Mouse (Mus musculus) subcutaneous adipose tissue, adult 2 months (tissue): ENCODE measurements around the gene Acr. TPM values are rescaled to one million over a fixed set of nuclear protein-coding genes. Genes with fewer than 3 reads are reported as not detected.

Source experiments
- polyA plus RNA-seq: library from polyadenylated mRNA; depleted of rRNA; stranded (reverse); fragments of >200 nt; gene quantifications from 2 replicates; pipeline ENCODE4 v1.2.3, GENCODE M21; 2012; ENCODE audit warnings: low replicate concordance; rRNA removed

Acr gene
- polyA plus RNA-seq: 1.2 and 3.3 TPM in 2 replicates

GRCm38 (mm10) chr15:89568114-89568513 is at the start of gene Acr:
Gene Acr, plus strand, starts transcription at chr15:89568326.

GRCm38 (mm10) chr15:89591723-89592455 is 23.8 kb downstream of the Acr start, which contains the start of gene Rabl2:
Gene Rabl2, minus strand, starts transcription at chr15:89591923.

Other genes starting within 250 kb of the Acr start
- 0.18 TPM in 1 of 2 replicates, not detected in the other for gene Adm2, start 245.6 kb upstream of the Acr start, polyA plus RNA-seq
- gene Miox, start 233.9 kb upstream of the Acr start, polyA plus RNA-seq: not detected in 2 replicates
- gene Lmf2, start 212.7 kb upstream of the Acr start, polyA plus RNA-seq: 49.7 and 68.9 TPM in 2 replicates
- gene Ncaph2, start 212.6 kb upstream of the Acr start, polyA plus RNA-seq: 111 and 131 TPM in 2 replicates
- gene Sco2, start 194.5 kb upstream of the Acr start, polyA plus RNA-seq: 31.0 and 49.1 TPM in 2 replicates
- 2.2 and 2.5 TPM in 2 replicates for gene Tymp, start 191.3 kb upstream of the Acr start, polyA plus RNA-seq
- gene Odf3b, start 189.0 kb upstream of the Acr start, polyA plus RNA-seq: 3.5 and 8.1 TPM in 2 replicates
- gene Klhdc7b, start 183.4 kb upstream of the Acr start, polyA plus RNA-seq: not detected in 2 replicates
- not detected in 2 replicates for gene Syce3, start 157.8 kb upstream of the Acr start, polyA plus RNA-seq
- 23.9 and 81.0 TPM in 2 replicates for gene Cpt1b, start 142.5 kb upstream of the Acr start, polyA plus RNA-seq
- gene C730034F03Rik, start 138.7 kb upstream of the Acr start, polyA plus RNA-seq: 1.1 and 1.2 TPM in 2 replicates
- gene Gm44502, start 138.6 kb upstream of the Acr start, polyA plus RNA-seq: 0.53 TPM in 1 of 2 replicates, not detected in the other
- 74.5 and 84.9 TPM in 2 replicates for gene Chkb, start 138.4 kb upstream of the Acr start, polyA plus RNA-seq
- gene Mapk8ip2, start 114.4 kb upstream of the Acr start, polyA plus RNA-seq: 0.03 and 0.73 TPM in 2 replicates
- gene Arsa, start 90.9 kb upstream of the Acr start, polyA plus RNA-seq: 58.6 and 80.0 TPM in 2 replicates
- gene Shank3, start 68.7 kb upstream of the Acr start, polyA plus RNA-seq: 28.8 and 64.8 TPM in 2 replicates
- 14.5 and 25.5 TPM in 2 replicates for gene Rabl2, start 23.6 kb downstream of the Acr start, polyA plus RNA-seq